Mouse (Mus musculus) skeletal muscle tissue, adult 2 months (tissue): Measurements from ENCODE around the gene Rhd.
"Not testable (repeated sequence)": the region's sequence is repeated elsewhere in the genome, so short reads cannot be mapped to it uniquely, and the experiment has no call there.

Source experiments
- DNase-seq: peaks from one replicate; pipeline ENCODE4 v3.0.0-alpha.2; 2012; ENCODE audit warnings: low read depth, low spot score

Rhd gene

DNA sequence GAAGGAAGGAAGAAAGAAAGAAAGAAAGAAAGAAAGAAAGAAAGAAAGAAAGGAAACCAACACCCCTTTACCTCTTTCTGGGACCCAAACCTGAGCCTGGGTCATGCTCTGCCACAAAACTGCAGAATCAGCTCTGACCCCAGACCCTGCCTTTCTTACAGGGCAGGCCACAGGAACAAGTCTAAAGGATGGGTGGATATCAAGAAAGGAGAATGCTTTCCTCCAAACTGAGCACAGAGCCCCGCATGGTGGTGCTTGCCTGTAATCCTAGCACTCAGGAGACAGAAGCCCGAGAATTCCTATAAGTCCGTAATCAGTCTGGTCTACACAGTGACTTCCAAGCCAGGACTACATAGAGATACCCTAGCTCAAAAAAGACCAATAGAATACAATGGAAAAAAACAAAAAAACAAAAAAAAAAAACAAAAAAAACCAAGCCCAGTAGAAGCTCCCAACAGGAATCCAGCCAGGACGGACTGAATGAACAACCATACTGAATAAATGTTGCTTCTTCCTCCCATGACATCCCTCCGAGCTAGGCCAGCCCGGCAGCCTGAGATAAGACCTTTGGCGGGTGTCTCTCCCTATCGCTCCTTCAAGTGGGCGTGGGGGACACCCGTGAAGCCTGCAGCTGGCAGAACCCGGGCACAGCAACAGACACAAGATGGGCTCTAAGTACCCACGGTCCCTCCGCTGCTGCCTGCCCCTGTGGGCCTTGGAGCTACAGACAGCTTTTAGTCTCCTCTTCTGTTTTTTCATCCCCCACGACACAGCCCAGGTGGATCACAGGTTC lies at the start of gene Rhd:
Rhd (plus strand) TSS at position 600 of the 793 bp plus-strand sequence.
- no peak for DNase-seq

DNA sequence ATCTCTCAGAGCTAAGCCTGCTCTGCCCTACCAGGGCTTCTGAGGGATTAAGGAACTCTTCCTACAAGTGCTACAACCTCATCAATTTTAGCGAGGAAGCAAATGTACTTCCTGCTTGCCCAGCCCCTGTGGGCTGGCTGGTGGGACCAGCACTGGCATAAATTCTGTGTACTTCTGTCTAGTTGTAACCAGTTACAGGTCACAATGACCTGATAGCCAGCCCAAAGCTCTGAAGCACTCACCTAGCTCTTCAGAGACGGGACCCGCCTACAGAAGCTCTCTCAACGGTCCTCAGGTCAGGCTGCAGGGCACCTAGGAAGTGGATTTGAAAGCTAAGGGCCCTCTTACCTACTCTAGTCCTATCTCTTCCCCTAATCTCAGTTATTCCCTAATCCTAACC lies 46.6 kb upstream of the Rhd start:
- DNase-seq = no peak

DNA sequence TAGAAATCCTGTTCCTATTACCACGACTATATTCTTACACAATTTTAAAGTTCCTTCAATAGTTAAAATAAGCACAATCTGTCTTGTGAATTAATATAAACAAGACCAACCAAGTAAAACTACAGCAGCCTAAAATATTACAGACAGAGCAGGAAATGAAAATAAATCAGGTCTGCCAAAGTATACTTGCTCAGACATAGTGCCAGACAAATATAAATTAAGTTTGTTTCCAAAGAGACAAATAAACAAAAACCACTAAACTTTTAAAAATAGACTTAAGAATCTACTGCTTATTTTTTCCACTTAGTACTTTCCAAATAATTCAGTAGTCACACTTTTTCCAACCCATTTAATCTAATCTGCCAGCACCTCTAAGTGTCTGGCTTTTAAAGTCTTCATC lies 43.3 kb upstream of the Rhd start:
- DNase-seq = no peak

DNA sequence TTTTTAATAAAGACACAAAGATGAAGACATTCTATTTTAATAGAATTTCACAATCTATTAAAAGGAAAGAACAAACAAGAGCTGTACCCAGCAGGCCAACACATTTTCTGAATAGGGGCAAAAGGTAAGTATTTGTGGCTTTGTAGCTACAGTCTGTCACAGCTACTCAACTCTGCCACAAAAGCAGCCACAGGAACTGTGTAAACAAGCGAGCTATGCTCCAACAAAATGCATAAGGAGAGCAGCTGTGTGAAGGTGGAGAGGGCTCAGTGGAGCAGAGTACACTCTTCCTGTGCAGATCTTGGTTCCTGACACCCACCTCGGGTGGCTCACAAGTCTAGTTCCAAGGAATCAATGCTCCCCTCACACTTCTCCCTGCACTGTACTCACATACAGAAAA lies 40.8 kb upstream of the Rhd start:
- no peak for DNase-seq

DNA sequence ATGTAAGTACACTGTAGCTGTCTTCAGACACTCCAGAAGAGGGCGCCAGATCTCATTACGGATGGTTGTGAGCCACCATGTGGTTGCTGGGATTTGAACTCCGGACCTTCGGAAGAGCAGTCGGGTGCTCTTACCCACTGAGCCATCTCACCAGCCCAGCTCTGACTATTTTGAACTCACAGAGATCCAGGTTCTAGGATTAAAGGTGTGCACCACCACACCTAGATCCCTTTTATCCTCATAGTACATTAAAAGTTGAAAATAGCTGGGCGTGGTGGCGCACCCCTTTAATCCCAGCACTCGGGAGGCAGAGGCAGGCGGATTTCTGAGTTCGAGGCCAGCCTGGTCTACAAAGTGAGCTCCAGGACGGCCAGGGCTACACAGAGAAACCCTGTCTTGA lies 38.5 kb upstream of the Rhd start:
- not testable (repeated sequence) for DNase-seq

DNA sequence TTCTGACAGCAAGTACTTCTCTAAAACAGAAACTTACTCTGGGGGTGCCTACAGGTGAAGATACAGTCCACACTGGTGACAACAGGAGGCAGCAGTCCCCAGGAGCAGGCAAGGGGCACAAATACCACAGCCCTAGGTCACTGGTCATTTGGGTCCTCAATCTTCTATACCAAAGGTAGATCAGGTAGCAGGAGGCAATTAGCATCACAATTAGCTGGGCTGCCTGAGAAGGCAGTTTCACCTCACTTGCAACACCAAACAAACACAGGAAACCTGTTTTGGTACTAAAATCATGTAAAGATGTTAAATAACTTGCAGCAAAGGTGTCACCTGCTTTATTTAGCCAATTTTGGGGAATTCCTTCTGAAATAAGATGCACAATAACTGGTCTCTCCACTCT lies 38.0 kb upstream of the Rhd start:
- DNase-seq = no peak

DNA sequence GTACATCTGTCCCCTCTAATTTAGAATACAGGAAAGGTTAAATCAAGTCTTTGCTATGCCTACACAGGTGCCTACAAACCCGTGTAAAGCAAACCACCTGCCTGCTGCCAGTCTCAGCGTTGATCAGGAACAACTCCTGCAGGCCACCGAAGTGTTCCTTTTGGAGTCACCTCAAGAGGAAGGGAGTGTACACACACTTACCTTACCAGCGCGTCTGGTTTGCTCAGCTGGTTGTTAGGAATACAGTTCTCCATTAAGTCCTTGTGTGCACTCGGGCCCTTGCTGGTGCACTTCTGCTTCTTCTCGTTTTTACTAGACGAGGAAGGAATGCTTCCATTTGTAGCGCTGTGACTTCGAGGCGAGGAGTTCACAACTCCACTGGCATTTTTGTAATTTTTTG lies 36.5 kb upstream of the Rhd start:
- no peak for DNase-seq

DNA sequence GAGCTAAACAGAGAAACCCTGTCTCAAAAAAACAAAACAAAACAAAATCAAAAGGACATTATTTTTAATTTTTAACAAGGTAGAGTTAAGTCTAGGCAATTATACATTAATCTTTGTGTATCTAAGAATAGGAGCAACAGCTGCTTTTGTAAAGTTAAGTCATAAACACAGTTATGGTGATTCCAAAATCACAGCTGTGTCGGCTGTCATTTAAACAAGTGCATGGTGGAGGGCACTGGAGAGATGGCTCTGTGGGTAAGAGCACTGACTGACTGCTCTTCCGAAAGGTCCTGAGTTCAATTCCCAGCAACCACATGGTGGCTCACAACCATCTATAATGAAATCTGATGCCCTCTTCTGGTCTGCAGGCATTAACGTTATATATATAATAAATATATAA lies 32.4 kb upstream of the Rhd start:
- no peak for DNase-seq

DNA sequence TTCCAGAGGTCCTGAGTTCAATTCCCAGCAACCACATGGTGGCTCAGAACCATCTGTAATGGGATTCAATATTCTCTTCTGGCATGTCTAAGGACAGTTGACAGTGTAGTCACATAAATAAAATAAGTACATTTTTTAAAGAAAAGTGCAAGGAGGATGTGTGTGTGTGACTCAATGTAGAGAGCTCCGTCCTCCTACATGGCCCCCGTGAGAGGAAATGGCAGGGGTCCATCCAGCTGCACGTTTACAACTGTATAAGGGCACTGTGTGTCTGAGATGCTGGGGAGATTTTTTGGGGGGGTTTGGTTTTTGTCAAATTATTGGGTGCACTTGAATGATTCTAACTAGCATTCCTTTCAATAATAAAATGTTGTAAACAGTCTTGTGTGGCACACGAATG lies 28.9 kb upstream of the Rhd start:
- DNase-seq = no peak

DNA sequence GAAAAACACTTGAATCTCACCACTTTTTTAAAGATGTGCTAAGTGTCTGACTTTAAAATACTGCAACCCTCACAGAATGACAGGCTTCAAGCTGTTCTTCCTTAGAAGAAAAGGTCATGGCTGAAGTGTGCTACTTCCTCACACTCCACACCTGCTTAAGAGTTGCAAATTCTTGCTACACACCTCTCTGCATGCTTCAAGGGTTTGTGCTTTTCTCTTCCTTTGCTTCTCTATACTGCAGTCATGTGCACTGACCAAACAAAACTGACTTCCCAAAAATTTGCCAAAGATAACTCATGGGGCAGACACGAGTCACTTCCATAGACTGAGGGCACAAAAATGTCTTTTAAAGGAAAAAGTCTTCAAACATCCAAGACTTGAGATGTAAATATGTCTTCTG lies 26.1 kb upstream of the Rhd start:
- no peak for DNase-seq

DNA sequence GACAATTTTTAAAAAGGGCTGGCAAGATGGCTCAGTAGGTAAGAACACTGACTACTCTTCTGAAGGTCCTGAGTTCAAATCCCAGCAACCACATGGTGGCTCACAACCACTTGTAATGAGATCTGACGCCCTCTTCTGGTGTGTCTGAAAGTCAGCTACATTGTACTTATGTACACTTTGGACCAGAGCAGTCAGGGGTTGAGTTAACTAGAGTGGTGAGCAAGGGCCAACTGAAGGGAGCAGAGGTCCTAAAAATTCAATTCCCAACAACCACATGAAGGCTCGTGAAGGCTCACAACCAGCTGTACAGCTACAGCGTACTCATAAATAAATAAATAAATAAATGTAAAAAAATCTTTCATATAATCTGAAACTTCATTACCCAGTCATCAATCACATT lies 25.6 kb upstream of the Rhd start:
- not testable (repeated sequence) for DNase-seq

DNA sequence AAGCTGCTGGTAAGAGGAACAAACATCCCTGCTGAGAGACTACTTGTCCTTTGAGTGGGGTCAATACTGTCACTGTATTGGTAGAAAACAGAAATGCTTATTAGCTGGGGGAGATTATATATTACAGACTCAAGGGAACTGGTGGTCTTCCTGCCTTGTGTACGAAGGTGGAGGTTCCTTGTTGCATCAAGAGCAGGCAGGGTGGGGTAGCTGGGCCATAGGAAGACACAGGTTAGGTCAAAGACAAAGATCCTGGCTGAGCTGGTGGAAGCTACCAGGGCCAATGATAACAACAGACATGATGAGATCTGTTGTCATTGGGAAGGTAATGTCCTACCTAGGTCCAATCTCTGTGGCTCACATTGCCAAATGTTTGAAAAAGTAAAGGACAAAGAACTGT lies 24.1 kb upstream of the Rhd start:
- no peak for DNase-seq

DNA sequence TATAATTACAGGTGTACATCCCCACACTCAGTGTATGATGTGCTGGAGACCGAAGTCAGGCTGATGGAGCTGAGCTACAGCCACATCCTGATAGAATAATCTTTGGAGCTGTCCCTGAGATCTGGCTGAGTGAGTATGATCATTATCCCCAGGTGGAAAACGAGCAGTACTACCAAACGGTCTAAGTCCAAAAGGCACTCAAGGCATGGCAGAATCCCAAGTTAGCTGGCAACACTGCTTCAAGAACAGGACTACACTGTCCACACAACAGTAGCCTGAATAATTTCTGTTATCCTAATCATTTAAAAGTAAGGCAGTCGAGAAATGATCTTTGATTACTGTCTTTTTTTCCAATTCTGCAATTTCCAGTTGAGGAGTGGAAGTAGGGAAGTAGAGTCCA lies 20.8 kb upstream of the Rhd start:
- no peak for DNase-seq

DNA sequence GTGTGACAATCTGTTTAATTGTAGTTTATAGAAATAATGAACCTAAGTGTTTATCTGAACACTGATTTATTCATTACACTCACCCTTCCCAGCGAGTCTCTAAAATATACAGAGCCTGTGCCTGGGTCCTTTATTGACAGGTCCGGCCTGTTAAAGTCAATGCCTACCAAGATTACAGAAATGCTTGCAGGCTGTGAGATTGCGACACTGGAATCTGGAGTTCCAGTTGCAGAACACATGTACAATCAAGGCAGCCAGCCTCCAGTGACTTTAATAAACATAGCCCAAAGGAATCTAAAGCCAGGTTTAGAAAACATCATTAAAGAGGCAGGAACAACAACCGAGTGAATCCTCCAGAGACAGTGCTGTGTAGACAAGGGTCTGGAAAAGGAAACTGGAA lies 16.7 kb upstream of the Rhd start:
- no peak for DNase-seq

DNA sequence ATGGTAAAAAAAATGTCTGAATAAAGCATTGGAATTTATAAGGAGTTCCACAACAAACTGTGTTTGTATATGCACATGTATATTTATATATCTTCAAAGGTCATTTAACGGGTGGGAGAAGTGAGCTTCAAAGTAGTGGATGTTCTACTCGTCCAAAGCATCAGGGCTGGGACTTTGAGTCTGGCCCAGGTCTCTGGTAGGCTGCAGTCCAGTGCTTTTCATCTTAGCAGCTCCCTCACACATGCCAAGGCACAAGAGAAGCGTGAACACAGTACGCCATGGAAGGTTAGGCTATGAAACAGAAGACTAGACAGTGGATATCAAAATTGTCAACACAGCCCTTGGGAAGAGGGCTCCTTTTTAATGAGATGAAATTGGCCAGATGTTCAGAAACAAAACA lies 13.8 kb upstream of the Rhd start:
- no peak for DNase-seq

DNA sequence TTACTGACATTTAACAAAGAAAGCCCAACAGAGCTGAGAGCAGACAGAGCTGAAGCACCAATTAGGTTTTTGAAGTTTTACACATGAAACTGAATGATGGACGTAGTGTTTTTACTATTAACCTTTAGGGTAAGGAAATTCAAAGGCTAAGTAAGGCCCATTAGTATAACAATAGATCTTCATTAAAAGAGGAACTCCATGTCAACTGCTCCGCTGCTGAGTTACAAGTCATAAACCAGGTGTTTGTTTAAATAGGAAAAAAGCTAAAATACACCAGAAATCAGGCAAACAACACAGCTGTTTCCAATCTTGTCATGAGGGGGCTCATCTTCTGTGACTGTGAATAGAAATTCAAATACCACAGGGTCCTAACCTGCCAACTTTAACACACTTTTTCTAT lies 13.1 kb upstream of the Rhd start:
- no peak for DNase-seq

DNA sequence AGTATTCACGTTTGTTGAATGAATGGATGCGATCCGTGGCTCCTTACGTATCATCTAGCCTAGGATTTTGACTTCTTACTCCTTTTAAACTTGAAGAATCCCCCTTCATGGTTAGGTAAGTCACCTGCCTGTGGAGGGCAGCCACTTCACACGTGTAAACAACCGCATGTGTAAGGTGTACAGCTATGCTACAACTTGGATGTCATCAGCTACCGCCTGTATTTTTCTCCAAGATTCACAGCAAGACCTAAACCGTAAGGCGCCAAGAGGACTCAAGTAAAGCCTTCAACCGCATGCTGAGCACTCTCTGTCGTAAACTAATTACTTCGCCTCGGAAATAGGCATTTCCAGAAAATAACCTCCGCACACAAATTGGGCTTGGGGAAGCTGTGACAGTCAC lies 12.5 kb upstream of the Rhd start:
- DNase-seq = no peak

DNA sequence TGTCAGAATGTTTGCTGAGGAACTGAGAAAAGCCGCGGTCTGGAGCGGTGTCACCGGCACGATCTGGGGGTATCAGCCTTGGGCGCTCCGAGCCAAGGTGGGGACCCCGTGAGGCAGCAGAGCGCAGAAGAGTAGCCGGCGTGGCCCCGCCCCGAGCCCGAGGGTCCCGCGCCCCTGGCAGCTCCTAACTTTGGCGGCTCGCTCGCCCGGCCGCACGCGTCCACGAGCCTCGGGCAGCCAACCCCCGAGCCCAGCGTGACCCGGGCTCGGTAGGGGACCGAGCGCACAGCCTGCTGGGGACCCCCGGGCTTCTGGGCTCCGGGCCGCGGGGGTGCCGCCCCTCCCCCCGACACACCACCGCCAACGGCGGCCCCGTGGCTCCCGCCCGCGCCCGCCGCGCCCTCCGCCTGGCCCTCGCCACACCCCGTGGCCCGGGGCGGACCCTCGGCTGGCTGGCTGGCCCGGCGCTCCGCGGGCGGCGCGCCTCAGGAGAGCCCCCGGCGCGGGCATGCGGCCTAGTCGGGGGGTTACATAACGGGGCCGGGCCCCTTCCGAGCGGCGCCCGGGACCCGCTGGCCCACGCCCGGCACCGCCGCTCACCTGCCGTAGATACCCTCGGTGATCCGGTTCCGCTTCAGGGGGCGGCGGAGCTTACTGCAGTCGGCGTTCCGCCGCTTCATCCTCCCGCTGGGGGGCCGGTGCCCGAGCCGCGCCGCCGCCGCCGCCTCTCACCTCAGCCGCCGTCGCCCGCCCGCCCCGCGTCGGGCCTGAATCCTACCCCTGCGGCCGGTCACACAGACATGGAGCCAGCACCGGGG lies 11.7 kb upstream of the Rhd start:
- peak; percentile 27 for DNase-seq

DNA sequence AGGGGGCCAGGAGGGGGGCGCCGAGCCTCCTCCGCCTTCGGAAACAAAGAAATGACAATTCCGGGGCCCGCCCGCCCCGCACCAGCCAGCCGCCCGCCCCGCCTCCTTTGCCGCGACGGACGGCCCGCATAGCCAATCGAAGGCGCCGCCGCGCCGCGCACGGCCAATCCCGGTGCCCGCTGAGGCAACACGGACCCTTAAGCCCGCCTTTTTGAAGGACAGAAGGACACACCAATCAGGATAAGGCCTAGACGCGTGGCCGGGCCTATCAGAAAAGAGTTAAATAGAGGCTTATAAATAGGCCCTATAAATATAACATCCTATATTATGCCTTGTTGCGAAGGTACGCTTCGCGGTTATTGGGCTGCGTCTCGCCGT lies 11.1 kb upstream of the Rhd start, which contains the start of gene Maco1:
Maco1 (minus strand) TSS at position 87 of the 378 bp plus-strand sequence.
- peak; percentile 98 for DNase-seq

DNA sequence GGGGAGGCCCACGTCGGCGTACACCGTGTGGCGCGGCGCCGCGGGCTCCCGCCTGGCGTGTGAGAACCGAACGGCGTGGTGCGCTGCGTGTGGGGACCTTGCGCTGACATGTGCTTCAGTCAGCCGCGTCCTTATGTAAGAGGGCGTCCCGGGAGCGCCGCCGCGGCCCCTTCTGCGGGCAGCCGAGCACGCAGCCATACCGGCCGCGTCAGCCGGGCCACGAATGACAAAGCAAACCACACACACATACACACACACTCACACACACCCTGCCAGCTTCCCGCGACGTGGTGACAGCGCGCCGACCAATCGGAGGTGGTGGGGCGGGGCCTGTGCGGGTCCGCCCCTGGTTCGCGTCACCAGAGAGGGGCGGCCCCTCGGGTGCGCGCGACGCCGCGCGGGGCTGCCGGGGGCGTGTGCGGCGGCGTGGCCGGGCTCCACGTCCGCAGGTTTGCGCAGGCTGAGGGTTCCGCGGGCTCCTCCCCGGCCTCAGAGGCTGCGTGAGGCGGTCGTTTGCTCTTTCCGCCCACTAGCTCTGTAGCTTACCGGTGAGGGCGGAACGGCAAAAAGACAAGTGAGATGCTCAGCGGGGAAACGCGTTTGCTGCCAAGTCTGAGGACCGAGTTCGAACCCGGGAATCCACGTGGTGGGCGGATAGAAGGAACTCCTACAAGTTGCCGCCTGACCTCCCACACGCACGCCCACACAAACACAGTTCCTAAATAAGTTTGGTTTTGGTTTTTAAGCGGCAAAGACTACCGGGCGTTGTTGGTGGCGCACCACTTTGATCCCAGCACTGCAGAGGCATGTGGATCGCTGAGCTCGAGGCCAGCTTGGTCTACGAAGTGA lies 10.5 kb upstream of the Rhd start:
- DNase-seq = peak; percentile 91

DNA sequence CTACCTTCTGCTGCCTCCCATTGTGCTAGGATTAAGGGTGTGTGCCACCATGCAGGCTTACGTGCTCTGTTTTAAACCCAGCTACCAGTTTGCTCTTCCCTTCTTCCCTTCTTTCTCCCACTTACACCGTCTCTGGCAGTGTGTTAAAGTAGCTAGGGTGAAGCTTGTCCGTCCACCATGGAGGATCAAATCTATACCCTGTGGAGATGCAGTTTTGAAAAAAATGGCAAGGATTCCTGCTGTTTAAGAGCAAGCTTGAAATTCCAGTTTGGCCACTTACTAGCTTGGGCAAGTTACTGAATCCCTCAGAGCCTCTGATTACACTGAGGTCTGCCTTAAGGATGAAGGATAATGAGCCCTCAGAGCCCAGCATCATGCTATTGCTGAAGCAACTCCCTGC lies 9.0 kb upstream of the Rhd start:
- no peak for DNase-seq

DNA sequence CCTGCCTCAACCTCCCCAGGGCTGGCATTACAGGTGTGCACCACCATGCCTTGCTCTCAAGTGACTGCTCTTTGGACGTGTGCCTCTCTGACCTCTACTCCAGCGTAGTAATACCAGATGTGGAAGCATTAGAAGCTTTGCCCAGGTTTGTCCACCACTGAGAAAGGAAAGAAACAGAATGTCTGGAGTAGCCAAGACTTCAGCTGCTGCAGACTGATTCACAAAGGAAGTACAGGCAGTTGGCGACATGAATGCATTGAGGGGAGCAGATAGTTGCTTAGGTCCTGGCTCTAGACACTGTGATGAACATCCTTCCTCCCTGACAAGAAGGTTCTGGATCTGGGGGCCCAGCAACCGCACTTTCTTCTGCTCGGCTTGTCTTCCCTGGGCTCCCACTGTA lies 8.3 kb upstream of the Rhd start:
- DNase-seq = no peak
